Mouse (Mus musculus): Measurements from ENCODE around the gene Fam69a. TPM values are rescaled to one million over a fixed set of nuclear protein-coding genes. Genes with fewer than 3 reads are reported as not detected.

Gene Fam69a
- total RNA-seq, 2 experiments from 2014 or later: 33.2 to 44.4 TPM

DNA sequence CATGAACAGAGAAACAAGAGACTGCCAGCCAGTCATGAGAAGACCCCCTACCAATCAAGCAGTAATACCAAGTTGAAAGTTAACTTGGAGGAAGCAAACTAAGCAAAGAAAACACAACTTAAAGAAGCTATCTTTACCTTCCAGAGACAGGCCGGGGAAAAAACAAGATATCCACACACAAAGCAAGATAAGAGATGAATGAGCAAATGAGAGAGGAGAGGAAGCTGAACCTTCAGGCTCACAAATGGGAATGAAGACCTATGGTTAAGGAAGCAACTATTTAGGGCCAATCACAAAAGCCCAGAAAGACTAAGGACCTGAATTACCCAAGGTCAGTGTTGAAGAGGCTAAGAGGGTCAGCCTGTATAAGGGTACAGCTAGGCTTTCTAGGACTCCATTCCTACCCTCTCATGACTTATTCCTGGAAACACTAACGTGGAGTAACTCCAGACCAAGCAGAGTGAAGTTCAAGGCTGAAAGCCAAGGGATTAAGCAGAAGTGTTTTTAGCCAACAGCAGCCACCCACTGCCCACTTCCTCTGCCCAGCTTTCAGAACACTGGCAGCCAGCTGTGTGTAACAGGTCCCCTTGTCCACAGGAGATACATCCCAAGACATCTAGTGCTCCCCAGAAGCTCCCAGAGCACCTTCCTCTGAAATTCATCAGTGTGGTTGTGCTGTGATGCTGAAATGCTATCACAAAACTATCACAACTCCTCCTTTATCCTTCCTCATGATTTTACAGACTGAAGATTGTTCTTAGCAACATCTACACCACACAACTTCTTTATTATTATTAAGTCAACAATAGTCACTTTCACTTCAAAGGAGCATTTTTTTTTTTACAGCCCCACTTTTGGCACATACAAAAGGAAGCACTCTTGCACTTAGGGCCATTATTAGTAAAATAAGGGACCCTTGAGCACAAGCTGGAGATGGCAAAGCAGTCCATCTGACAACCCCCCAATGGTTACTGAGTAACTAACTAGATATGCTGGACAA is 120.5 kb downstream of the Fam69a start:
- DNase-seq (ENCODE audit: low spot score in 2 of 2): no peak

- DNase-seq (ENCODE audit: low spot score in 2 of 2): no peak
Observed at GRCm38 (mm10) chr5:107863971-107864370, 122.9 kb downstream of the Fam69a start.

DNA sequence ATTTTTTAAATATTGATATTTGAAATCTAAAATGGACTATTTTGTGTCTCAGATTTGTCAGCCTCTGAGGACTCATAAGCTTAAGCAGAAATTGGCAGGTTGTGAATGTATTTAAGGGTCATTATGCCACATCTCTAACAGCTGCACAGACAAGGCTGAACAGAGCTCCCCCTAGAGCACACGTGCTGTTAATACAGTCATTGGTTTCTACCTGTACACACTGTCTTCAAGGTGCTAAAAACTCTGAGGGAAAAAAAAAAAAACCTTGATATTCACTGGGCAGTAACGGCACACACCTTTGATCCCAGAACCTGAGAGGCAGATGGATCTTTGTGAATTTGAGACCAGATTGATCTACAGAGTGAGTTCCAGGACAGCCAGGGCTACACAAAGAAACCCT is 127.9 kb downstream of the Fam69a start:
- DNase-seq (ENCODE audit: low spot score in 2 of 2): no peak

Other genes starting within 250 kb of the Fam69a start
- not detected for gene Ube2d2b, start 157.0 kb downstream of the Fam69a start, total RNA-seq (2021)
- 10 to 100 TPM; 66.6 to 68.9 TPM for gene Evi5, start 112.0 kb downstream of the Fam69a start, total RNA-seq (2021)
- 100 to 1,000 TPM in 1 of 2 experiments, 10 to 100 TPM in 1; 97.2 to 112 TPM for gene Rpl5, start 86.6 kb downstream of the Fam69a start, total RNA-seq (2021)
- 10 to 100 TPM; 44.8 to 45.4 TPM for gene Mtf2, start 78.6 kb upstream of the Fam69a start, total RNA-seq (2021)
- gene Tmed5, start 145.5 kb upstream of the Fam69a start, total RNA-seq (2021): 10 to 100 TPM; 22.6 to 25.2 TPM
- gene Ccdc18, start 145.8 kb upstream of the Fam69a start, total RNA-seq (2021): 1 to 10 TPM; 1.4 to 1.9 TPM